Mouse (Mus musculus): ENCODE measurements around the gene Cep164. TPM values are rescaled to one million over a fixed set of nuclear protein-coding genes. Genes with fewer than 3 reads are reported as not detected.

The Cep164 gene
- total RNA-seq, 2 experiments from 2014 or later, result 10.2 to 16.1 TPM

DNA sequence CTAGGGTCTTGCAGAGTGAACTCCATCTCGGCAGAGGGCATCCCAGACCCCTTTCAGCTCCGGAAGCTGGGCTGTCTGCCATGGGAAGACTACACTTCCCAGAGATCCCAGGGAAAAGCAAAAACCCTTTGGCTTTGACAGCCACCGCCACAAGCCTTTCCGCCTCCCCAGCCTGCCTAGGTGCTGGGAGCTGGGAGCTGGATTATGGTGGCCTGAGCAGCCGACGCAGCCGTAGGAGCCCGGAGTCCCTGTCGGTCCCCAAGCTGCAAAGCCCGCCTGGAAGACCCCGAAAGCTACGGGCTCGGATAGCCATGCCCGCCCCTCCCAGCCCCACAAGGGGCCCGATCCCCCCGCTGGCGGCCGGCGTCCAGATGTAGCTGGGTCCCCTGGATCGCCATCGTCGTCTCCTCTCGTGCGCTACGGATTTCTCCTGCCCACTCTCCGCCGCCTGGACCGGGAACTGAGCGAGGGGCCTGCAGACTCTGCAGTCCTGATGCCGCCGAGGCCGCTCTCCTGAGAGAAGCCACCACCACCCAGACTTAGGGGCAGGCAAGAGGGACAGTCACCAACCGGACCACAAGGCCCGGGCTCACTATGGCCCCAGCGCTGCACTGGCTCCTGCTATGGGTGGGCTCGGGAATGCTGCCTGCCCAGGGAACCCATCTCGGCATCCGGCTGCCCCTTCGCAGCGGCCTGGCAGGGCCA, 10.1 kb upstream of the Cep164 start, which contains the start of gene Bace1:
Gene Bace1 (plus strand): TSS at position 147 of the 705 bp plus-strand sequence.
- peak; percentile 88 for DNase-seq

GRCm38 (mm10) chr9:45838069-45838433, 9.6 kb upstream of the Cep164 start:
- no peak for DNase-seq

DNA sequence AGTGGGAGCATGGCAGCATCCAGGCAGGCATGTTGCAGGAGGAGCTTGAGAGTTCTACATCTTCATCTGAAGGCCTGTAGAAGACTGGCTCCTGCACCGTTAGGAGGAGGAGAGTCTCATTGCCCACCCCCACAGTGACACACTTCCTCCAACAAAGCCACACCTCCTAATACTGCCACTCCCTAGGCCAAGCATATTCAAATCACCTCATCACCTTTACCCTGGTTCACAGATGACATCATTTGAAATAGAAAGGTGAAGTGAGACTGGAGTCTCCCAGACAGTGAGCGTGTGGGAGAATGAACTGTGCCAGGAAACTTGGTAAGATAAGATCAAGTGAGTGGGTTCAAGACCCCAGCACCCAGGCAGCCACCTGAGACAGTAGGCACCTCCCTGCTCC, 5.0 kb upstream of the Cep164 start:
- DNase-seq, result no peak

GRCm38 (mm10) chr9:45832898-45833297, 4.4 kb upstream of the Cep164 start:
- DNase-seq, result no peak

DNA sequence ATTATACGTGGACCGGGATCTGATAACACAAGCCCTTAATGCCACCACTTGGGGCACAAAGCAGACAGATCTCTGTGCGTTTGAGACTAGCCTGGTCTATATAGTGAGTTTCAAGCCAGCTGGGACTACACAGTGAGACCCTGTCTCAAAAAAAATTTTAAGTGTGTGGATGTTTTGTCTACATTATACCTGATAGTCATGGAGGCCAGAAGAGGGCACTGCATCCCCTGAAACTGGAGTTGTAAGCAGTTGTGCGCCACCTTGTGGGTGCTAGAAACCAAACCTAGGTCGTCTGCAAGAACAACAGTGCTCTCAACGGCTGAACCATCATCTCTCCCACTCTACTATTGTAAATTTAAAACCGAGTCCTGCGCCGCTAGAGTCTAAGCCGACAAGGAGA, 616 bp upstream of the Cep164 start:
- peak; percentile 56 for DNase-seq

DNA sequence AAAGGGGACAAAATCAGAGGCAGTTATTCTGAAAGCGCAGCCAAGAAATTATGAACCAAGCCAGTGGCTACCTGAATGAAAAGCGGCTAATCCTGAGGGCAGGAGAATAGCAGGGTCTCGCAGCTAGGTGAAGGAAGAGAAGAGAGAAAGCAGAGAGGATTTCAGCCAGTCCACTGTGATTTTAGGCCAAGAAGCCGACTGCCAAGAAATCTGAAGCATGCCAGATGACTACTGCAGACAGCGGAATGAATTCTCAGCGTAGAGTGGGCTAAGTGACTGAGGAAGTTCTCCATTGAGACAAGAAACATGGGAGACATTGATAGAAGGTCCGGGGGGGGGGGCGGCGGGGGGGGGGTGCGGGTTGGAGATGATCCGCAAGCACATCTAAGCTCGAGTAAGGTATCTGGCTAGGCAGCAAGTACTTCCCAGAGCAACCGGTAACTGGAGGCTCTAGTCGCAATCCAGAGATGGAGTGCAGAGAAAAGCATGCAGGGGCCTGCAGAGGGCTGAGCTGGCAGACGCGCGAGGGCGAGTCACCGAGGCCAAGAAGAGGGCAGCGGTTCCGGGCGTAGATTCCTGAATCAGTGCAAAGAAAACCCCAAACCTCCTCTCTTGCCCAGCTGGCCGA, 714 bp downstream of the Cep164 start:
- DNase-seq, result peak; percentile 58

DNA sequence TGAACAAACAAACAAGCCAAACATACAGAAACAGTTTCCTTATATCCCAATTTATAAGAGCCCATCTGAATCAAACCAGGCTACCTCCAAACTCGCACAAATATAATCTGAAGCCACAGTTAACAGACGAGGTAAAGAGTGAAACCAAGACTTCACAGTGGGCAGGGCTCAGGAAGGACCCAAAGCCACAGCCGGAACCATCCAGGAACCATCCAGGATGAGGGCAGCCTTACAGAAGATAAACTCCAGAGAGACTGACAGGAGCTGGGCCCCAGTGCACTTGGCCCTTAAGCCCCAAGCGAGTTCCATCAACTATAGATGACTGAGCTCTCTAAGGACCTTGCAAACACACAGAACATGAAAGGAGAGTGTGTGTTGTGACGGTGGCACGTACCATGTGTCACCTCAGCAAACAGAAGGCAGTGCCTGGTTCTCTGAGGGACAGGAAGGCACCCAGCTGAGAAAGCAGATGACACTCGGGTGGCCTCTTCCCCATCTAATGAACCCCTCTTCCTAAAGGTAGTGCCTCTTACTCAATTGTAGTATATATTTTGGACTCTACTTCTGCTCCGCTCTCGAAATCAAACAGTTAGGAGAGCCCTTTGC, 10.0 kb downstream of the Cep164 start:
- no peak for DNase-seq

DNA sequence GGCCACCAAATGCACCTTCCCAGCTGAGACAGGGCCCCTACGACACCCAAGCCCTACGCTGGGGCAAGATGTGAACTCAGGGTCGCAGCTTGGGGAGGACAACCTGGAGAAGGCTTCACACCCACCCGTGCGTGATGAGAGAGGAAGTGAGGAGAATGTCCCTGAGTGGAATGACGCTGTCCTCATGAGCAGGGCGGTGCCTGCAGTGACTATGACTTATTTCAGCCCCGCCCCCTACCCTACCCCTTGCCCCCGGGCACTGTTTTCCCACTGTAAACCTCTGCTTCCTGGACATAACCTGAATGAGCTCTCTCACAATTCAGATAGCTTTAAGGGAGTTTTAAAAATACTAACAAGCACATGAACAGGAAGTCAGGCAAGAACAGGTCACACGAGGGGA, 13.0 kb downstream of the Cep164 start:
- DNase-seq, result no peak

- DNase-seq, result no peak
These were observed 13.4 kb downstream of the Cep164 start for GRCm38 (mm10) chr9:45815113-45815512.

DNA sequence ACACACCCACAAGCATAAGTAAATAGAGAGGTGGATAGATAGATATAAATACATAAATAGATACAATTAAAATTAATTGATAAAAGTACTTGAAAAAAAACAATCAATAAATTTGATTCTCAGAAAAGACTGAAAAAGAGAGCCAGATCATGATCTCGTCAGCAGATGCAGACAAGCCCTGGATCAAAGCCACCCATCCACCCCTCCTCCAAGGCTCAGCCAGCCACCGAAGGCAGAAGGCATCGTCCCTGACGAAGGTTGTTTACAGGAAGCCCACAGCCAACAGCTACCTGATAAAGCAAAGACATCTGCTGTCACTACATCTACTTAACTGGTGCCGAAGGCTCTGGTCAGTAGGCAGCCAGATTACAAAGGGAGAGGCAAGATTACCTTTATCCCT, 16.5 kb downstream of the Cep164 start:
- DNase-seq, result no peak

DNA sequence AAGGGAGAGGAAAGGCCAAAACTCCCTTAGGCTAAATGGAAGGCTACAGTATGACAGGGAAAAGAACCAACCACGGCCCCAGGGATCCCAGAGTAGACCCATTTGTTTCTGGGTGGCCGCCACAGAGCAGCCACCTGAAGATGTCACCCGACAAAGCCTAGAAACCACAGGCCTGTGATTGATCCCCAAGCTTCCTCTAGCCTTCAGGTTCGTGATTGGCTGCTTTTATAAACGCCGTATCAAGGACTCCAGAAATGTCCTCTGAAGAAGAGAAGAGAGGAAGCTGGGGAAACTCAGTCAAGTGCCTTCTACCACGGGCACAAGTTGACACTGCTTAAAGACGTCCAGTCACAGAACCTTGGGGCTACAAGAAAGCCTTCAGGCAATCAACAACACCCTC, 20.7 kb downstream of the Cep164 start:
- no peak for DNase-seq

- no peak for DNase-seq
These were observed 21.2 kb downstream of the Cep164 start for GRCm38 (mm10) chr9:45807337-45807736.

- DNase-seq, result no peak
These were observed 21.6 kb downstream of the Cep164 start for GRCm38 (mm10) chr9:45806847-45807246.

GRCm38 (mm10) chr9:45803070-45803774, 25.3 kb downstream of the Cep164 start:
- DNase-seq, result no peak

DNA sequence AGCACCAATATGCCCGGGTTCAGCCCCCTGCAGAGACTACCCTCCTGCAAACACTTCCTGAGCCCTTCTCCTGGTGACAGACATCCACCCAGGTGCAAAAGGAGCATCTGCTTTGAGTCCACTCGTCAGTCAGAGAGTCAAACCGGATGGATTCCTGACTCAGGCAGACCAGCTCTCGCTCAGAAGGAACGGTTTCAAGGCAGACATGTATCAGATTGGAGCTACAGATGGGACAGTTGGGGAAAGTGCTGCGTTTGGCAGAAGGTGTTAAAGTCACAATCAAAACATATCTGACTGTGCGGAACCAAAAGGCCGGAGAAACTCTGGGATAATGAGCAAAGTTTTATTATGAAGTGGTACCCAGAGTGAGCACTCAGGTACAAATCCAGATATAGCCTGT, 29.1 kb downstream of the Cep164 start:
- no peak for DNase-seq

DNA sequence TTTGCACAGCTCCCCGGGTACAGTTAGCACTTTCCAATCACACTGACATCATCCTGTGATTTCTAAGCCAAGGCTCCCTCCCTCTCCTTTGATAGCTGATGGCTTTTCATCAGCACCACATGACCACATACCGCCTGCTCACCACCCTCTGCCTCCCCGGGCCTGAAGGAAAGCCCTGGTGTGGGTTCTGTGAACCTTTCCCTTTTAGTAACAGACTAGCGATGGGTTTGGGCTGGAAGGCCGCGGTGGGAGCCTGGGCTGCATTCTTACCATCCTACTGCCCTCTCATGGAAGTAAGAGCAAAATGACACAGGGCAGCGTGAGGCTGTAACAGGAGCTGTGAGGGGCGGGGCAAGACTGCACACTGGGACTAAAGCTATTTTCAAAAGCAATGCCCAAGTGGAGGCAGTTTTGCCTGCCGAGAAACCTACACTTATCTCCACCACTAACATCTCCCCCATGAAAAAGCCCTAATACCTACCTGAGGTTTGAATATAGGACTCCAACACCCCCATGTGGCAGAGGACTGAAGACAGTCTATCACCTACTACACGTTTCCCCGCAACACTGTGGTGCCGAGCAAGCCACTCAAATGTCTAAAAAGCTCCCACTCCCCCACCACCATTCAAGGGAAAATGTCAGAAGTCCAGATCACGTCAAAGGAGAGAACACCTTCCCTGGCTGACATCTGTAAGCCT, 29.9 kb downstream of the Cep164 start:
- DNase-seq, result peak; percentile 41

DNA sequence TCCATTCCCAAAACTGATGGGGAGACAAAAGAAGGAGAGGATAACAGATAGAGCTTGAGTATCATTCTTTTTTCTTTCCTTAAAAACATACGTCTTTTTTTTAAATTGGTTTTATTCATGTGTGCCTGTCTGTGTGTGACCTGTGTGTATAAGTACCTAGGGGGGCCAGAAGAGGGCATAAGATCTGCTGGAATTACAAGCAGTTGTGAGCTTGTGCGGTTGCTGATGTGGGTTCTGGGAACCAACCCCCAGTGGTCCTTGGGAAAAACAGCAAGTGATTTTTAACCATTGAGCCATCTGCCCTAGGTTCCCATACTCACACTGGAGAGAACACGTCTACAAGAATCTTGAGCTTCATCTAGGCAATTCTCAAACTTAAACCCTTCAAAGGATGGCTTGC, 31.2 kb downstream of the Cep164 start:
- DNase-seq, result no peak

- no peak for DNase-seq
These were observed 32.8 kb downstream of the Cep164 start for GRCm38 (mm10) chr9:45795722-45796121.

DNA sequence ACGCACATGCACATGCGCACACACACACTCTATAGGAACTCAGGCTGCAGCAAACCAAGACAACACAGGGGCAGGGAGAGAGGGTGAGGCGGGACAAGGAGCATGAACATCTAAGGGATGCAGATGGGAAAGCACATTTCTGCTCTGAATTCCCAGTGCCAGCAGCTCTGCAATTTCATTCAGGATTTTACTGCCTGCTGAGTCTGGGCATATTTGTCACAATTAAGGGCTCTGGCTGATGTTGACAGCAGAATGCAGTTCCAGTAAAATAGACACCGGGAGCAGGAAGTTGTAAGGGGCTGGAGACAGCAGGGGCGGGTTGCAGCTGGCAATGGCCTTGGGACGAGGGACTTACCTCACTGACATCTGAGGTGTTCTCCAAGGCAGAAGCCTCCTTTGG, 34.8 kb downstream of the Cep164 start:
- DNase-seq, result no peak

- no peak for DNase-seq
These were observed 36.3 kb downstream of the Cep164 start for GRCm38 (mm10) chr9:45792235-45792634.

- DNase-seq, result no peak
These were observed 36.9 kb downstream of the Cep164 start for GRCm38 (mm10) chr9:45791456-45792142.

GRCm38 (mm10) chr9:45788405-45788804, 40.1 kb downstream of the Cep164 start:
- no peak for DNase-seq

All from adrenal gland, postnatal 10 days (tissue).